22 mouse cellular contexts compared by ENCODE assay signal in the genomic region with DNA sequence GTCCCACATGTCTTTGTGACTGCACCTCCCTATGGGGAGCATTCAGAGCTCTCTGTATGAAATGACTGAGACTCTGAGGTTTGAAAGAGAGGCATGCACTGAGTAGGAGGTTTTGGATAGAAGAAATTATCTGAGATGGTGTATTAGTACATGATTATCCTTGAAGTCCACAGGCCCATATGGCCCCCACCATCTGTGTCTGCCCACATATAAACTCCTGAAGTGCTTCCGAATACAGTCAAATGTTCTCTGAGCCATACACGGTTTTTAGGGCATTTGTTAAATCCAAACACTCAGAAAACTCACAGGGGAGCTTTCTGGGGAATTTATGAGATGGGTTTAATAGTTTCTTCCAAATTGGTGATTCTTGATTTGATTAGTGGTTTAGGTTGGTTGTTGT.
A peak's percentile ranks its signal among the peaks of the same experiment; 100 is the strongest.
DNase-seq lines count a peak whose midpoint lies in the region.
"Had no signal": no experiment of that assay in that cellular context is flagged by ENCODE, and none has a peak within 500 bp of the region (broad histone marks: within the 10 kb centered on the region; RNA-seq: fewer than 3 reads in every experiment).

No protein-coding gene starts in this region.

- peak; percentile 40 for DNase-seq in layer of hippocampus, adult 11-12 months (ENCODE audit: low spot score)
- DNase-seq in layer of hippocampus, postnatal 10 days (ENCODE audit: low spot score in 2 of 2) = no peak
- peak; percentile 34 to 35 for DNase-seq in right cerebral cortex, adult 2 months (ENCODE audit: low spot score in 2 of 2)
- no peak for DNase-seq in right cerebral cortex, postnatal 4 days
- peak; percentile 29 to 41 for DNase-seq in layer of hippocampus, postnatal 36 days
- peak; percentile 35 for DNase-seq in telencephalon, adult 2 months (ENCODE audit: low read depth, low spot score)
- DNase-seq in cerebellum, adult 9-11 months = no peak
- no peak for DNase-seq in kidney, postnatal 36 days
- DNase-seq: adrenal gland, postnatal 14 days; cerebellum, adult 18-20 months; cerebellum, postnatal 14 days; heart, adult 2 months; heart, postnatal 10 days; kidney, adult 11 months; kidney, postnatal 14 days; liver; lung, adult 2 months; lung, postnatal 10 days; midbrain, embryonic 14.5 days; retina, postnatal 1 day; spleen, adult 18-20 months; thymus, postnatal 4 days had no signal

Comparison
In these comparisons a context has a peak if more than half of its experiments do, and no peak if none do; other contexts are left out.
1. DNase-seq: peak in layer of hippocampus, adult 11-12 months (single experiment), right cerebral cortex, adult 2 months (2 of 2), layer of hippocampus, postnatal 36 days (2 of 2) and telencephalon, adult 2 months (single experiment); none in layer of hippocampus, postnatal 10 days (0 of 2), right cerebral cortex, postnatal 4 days (single experiment), cerebellum, adult 9-11 months (single experiment) and kidney, postnatal 36 days (0 of 2).